Mouse (Mus musculus) MEL (cell line): ENCODE results near the gene Asb8. TPM values are rescaled to one million over a fixed set of nuclear protein-coding genes. Genes with fewer than 3 reads are reported as not detected.

ENCODE experiments used
- DNase-seq: peaks from one replicate; pipeline ENCODE4 v3.0.0; 2011; ENCODE audit warnings: low read depth, low spot score
- H3K27ac ChIP-seq: 2 replicates; pipeline ENCODE4 v1.5.1; 2012; ENCODE audit warnings: low read depth, mild to moderate bottlenecking, control low read depth, low read length, moderate library complexity; ENCODE audit not compliant: control insufficient read depth
- H3K27me3 ChIP-seq, 2 experiments: fragments of 150-350 bp in 1 of 2; sonication (generic) in 1 of 2; 2 replicates each; pipeline ENCODE4 v1.6.1; 2012; ENCODE audit warnings: low read length in 2 of 2, mild to moderate bottlenecking in 2 of 2, improper control_type of control experiment in 1 of 2, moderate library complexity in 1 of 2; ENCODE audit not compliant: insufficient read depth in 2 of 2, control insufficient read depth in 1 of 2
- H3K36me3 ChIP-seq, 2 experiments: 2 replicates each; pipeline ENCODE4 v1.6.1; 2012 to 2014; ENCODE audit warnings: low read length in 2 of 2, improper control_type of control experiment in 1 of 2, inconsistent platforms in 1 of 2, mild to moderate bottlenecking in 1 of 2; ENCODE audit not compliant: insufficient read depth in 2 of 2, control insufficient read depth in 1 of 2
- H3K4me1 ChIP-seq, 2 experiments: fragments of 150-350 bp in 1 of 2; sonication (generic) in 1 of 2; 2 replicates each; pipeline ENCODE4 v1.6.1; 2012; ENCODE audit warnings: low read length in 2 of 2, improper control_type of control experiment in 1 of 2, mild to moderate bottlenecking in 1 of 2; ENCODE audit not compliant: insufficient read depth in 2 of 2, control insufficient read depth in 1 of 2
- H3K4me3 ChIP-seq, 2 experiments: fragments of 150-350 bp in 1 of 2; sonication (generic) in 1 of 2; 2 replicates each; pipeline ENCODE4 v1.5.1; 2012; ENCODE audit warnings: low read depth in 2 of 2, low read length in 2 of 2, mild to moderate bottlenecking in 2 of 2, moderate library complexity in 2 of 2, control low read depth in 1 of 2, improper control_type of control experiment in 1 of 2; ENCODE audit not compliant: control insufficient read depth in 1 of 2, insufficient read depth in 1 of 2
- H3K79me2 ChIP-seq: 2 replicates; pipeline ENCODE4 v1.6.1; 2012; ENCODE audit warnings: mild to moderate bottlenecking, low read length, moderate library complexity; ENCODE audit not compliant: control insufficient read depth, poor library complexity, insufficient read depth
- H3K9ac ChIP-seq: 2 replicates; pipeline ENCODE4 v1.6.1; 2012; ENCODE audit warnings: low read depth, mild to moderate bottlenecking, control low read depth, low read length, moderate library complexity; ENCODE audit not compliant: control insufficient read depth, poor library complexity, severe bottlenecking
- H3K9me3 ChIP-seq: fragments of 150-350 bp; sonication (generic); replicated peaks from 2 replicates; pipeline ENCODE4 v1.6.1; 2012; ENCODE audit warnings: mild to moderate bottlenecking, low read length, improper control_type of control experiment, moderate library complexity; ENCODE audit not compliant: insufficient read depth
- BHLHE40 ChIP-seq: IDR thresholded peaks from 2 replicates; pipeline ENCODE4 v1.6.1; 2012; ENCODE audit warnings: low read depth, mild to moderate bottlenecking, inconsistent platforms, low read length, improper control_type of control experiment, borderline replicate concordance
- CTCF ChIP-seq, 3 experiments: IDR thresholded peaks in 2 of 3; conservative IDR thresholded peaks in 1 of 3; 2 replicates each; pipeline ENCODE4 v1.5.1; 2011 to 2012; ENCODE audit warnings: low read length in 3 of 3, low read depth in 2 of 3, mild to moderate bottlenecking in 2 of 3, improper control_type of control experiment in 1 of 3, inconsistent platforms in 1 of 3, mixed read lengths in 1 of 3, moderate library complexity in 1 of 3; ENCODE audit not compliant: control insufficient read depth in 1 of 3, insufficient read depth in 1 of 3, poor library complexity in 1 of 3, severe bottlenecking in 1 of 3
- EP300 ChIP-seq, 2 experiments: IDR thresholded peaks; 2 replicates each; pipeline ENCODE4 v1.6.1; 2011; ENCODE audit warnings: improper control_type of control experiment in 2 of 2, low read length in 2 of 2, low read depth in 1 of 2, mild to moderate bottlenecking in 1 of 2
- GATA1 ChIP-seq: IDR thresholded peaks from 2 replicates; pipeline ENCODE4 v1.6.1; 2011; ENCODE audit warnings: low read depth, low read length, improper control_type of control experiment
- HCFC1 ChIP-seq: IDR thresholded peaks from 2 replicates; pipeline ENCODE4 v1.6.1; 2012; ENCODE audit warnings: low read depth, mild to moderate bottlenecking, inconsistent platforms, low read length, improper control_type of control experiment, moderate library complexity
- MEF2A ChIP-seq: IDR thresholded peaks from 2 replicates; pipeline ENCODE4 v1.6.1; 2014; ENCODE audit warnings: low read depth, mild to moderate bottlenecking, inconsistent platforms, low read length, improper control_type of control experiment; ENCODE audit not compliant: poor library complexity, insufficient replicate concordance, severe bottlenecking; ENCODE audit errors: extremely low read depth
- MXI1 ChIP-seq: IDR thresholded peaks from 2 replicates; pipeline ENCODE4 v1.6.1; 2011; ENCODE audit warnings: mild to moderate bottlenecking, low read depth, low read length, improper control_type of control experiment
- MYB ChIP-seq: IDR thresholded peaks from 2 replicates; pipeline ENCODE4 v1.6.1; 2011; ENCODE audit warnings: mild to moderate bottlenecking, low read depth, low read length, improper control_type of control experiment
- NELFE ChIP-seq: IDR thresholded peaks from 2 replicates; pipeline ENCODE4 v1.6.1; 2011; ENCODE audit warnings: low read depth, low read length, improper control_type of control experiment
- POLR2AphosphoS5 ChIP-seq: IDR thresholded peaks from 2 replicates; pipeline ENCODE4 v1.6.1; 2012; ENCODE audit warnings: low read depth, borderline replicate concordance, mild to moderate bottlenecking, inconsistent platforms, low read length, moderate library complexity, mixed read lengths
- RAD21 ChIP-seq: IDR thresholded peaks from 2 replicates; pipeline ENCODE4 v1.6.1; 2011; ENCODE audit warnings: mild to moderate bottlenecking, low read depth, low read length, improper control_type of control experiment
- RCOR1 ChIP-seq: IDR thresholded peaks from 2 replicates; pipeline ENCODE4 v1.6.1; 2012; ENCODE audit warnings: low read depth, mild to moderate bottlenecking, inconsistent platforms, low read length, improper control_type of control experiment
- SIN3A ChIP-seq: IDR thresholded peaks from 2 replicates; pipeline ENCODE4 v1.6.1; 2012; ENCODE audit warnings: low read length, improper control_type of control experiment, inconsistent platforms
- USF1 ChIP-seq: IDR thresholded peaks from 2 replicates; pipeline ENCODE4 v1.6.1; 2014; ENCODE audit warnings: low read depth, mild to moderate bottlenecking, inconsistent platforms, low read length, improper control_type of control experiment, moderate library complexity
- ZKSCAN1 ChIP-seq: IDR thresholded peaks from 2 replicates; pipeline ENCODE4 v1.6.1; 2012; ENCODE audit warnings: low read depth, mild to moderate bottlenecking, inconsistent platforms, low read length, improper control_type of control experiment, moderate library complexity
- ZNF384 ChIP-seq: IDR thresholded peaks from 2 replicates; pipeline ENCODE4 v1.6.1; 2012; ENCODE audit warnings: low read depth, mild to moderate bottlenecking, inconsistent platforms, low read length, improper control_type of control experiment
- polyA plus RNA-seq, 2 experiments: library from polyadenylated mRNA; stranded (reverse) in 1 of 2; unstranded in 1 of 2; fragments of >175 nt in 1 of 2; fragments of >200 nt in 1 of 2; gene quantifications; 2 replicates each; pipeline versions ENCODE4 v1.2.1 to v1.2.4; 2012; ENCODE audit warnings: low replicate concordance in 2 of 2, low read depth in 1 of 2; ENCODE audit not compliant: insufficient read length in 2 of 2, insufficient read depth in 1 of 2, missing spikeins in 1 of 2
- total RNA-seq: library from RNA; depleted of rRNA; stranded (reverse); fragments of 300-350 nt; gene quantifications from 2 replicates; pipeline ENCODE4 v1.2.3, GENCODE M21; 2012

The Asb8 gene
- total and polyA plus RNA-seq, 3 experiments: 33.1 to 38.2 TPM; not detected in 1

DNA sequence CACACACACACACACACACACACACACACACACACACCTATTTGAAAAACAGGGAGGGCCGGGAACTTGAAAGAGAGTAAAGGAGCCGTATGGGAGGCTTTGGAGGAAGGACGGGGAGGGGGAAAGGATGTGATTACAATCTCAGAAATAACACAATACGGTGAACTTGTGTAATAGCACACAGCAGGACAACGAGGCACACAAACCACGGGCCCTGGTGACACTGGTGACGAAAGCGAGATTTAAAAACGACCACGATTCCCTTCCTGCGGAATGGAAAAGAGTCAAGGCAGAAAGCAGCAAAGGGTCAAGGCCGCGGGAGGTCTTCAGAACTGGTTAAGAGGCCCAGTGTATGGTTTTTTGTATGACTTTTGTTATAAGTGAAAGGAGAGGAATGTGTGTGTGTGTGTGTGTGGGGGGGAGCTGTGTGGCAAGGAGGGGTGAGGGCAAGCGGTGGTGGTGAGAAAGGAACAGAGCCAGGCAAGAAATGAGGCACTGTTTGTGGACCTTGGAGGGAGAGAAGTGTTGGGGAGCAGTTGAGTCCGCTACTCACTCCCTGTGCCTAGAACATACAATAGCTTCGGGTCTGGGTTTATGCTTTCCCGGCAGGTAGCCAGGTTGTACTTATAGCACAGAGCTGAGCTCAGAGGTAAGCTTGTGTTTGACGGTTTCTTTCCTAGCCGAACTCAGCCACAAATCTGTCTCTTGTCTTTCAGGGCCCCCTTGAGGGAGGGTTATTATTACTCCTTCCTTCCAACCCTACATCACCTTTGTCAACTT lies 4.2 kb downstream of the Asb8 start:
- Histone ChIP-seq H3K79me2 (no peaks in the 10 kb centered on the region), H3K4me1 (no peaks in the 10 kb centered on the region), H3K9ac (no peak overlapping the region), H3K4me3 (no peak overlapping the region), H3K36me3 (peaks cover 0 to 2% of the 10 kb centered on the region in 2 experiments; a peak in 1 of 4 replicates), H3K9me3 (no peaks in the 10 kb centered on the region), H3K27me3 (peaks cover 9 to 34% of the 10 kb centered on the region in 2 experiments), H3K27ac (no peak overlapping the region)
- TF ChIP-seq ZKSCAN1: no peak
- no peak for TF ChIP-seq BHLHE40
- TF ChIP-seq MEF2A: no peak
- no peak for TF ChIP-seq NELFE
- TF ChIP-seq EP300 (IDR thresholded peaks at IDR 0.05; ENCODE audit: low read depth in 1 of 2, low read length in 2 of 2): no peak
- no peak for TF ChIP-seq RCOR1
- no peak for TF ChIP-seq ZNF384
- TF ChIP-seq HCFC1: no peak
- no peak for TF ChIP-seq USF1
- no peak for TF ChIP-seq CTCF (IDR thresholded peaks at IDR 0.05 in 2 of 3, conservative IDR thresholded peaks at IDR 0.05 in 1 of 3; ENCODE audit: control insufficient read depth in 1 of 3, insufficient read depth in 1 of 3, low read depth in 2 of 3, low read length in 3 of 3, poor library complexity in 1 of 3, severe bottlenecking in 1 of 3)
- DNase-seq: no peak

DNA sequence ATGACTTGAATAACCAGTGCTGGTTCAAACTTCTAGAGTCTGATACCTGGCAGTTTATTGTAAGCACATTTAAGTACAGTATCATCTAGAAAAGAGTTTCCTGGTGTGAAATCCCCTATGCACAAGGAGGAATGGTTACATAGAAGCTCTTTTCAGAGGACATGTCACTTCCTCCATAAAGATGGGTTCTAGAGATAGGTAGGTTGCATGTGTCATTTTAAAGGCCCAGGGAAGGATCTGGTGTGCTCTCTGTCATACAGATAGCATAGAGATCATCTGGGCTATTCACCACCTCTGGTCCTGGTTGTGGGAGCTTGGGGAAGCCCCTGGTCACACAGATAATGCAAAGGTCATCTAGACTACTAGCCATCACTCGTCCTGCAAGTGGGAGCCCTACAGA lies 8.2 kb downstream of the Asb8 start:
- no peak overlapping the region for H3K27ac ChIP-seq
- no peak overlapping the region for H3K4me3 ChIP-seq
- TF ChIP-seq RCOR1: no peak
- TF ChIP-seq GATA1: peak; percentile 62
- no peak for TF ChIP-seq USF1
- 0 out of 4 replicates have a peak, but pooled peaks cover 0 to 2% of the 10 kb centered on the region in 2 experiments for H3K4me1 ChIP-seq
- DNase-seq: peak; percentile 34
- H3K79me2 ChIP-seq: no peaks in the 10 kb centered on the region
- H3K9ac ChIP-seq: no peak overlapping the region
- peaks cover 7 to 12% of the 10 kb centered on the region in 2 experiments for H3K27me3 ChIP-seq
- H3K36me3 ChIP-seq: peaks cover 0 to 2% of the 10 kb centered on the region in 2 experiments; a peak in 1 of 4 replicates
- H3K9me3 ChIP-seq: no peaks in the 10 kb centered on the region

DNA sequence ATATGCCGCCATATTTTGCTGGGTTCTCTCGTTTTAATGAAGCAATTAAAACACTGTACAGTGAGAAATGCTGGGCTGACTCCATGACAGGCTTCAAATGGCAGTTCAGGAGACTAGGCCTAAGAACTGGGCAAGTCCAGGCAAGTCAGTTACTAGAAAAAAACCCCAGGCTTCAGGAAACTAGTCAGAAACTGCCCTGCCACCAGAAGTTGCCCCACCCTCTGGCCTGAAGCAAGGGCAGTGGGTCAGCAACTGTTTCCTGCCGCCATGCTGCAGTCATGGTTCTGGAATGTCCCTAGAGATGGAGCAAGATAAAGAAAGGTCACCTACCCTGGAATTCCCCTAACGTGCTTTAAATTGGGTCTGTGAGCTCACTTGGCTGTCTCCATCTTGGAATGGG lies 9.5 kb downstream of the Asb8 start:
- no peak overlapping the region for H3K9ac ChIP-seq
- no peak for DNase-seq

More for the DNA sequence above, 9.5 kb downstream of the Asb8 start:
- Histone ChIP-seq H3K4me3 (no peak overlapping the region), H3K27ac (no peak overlapping the region), H3K79me2 (no peaks in the 10 kb centered on the region), H3K36me3 (peaks cover 0 to 2% of the 10 kb centered on the region in 2 experiments; a peak in 1 of 4 replicates), H3K9me3 (no peaks in the 10 kb centered on the region), H3K27me3 (peaks cover 3 to 10% of the 10 kb centered on the region in 2 experiments), H3K4me1 (0 out of 4 replicates have a peak, but pooled peaks cover 0 to 2% of the 10 kb centered on the region in 2 experiments)
- TF ChIP-seq RAD21 (no peak), SIN3A (no peak), MXI1 (no peak), POLR2AphosphoS5 (no peak), HCFC1 (no peak), CTCF (IDR thresholded peaks at IDR 0.05 in 2 of 3, conservative IDR thresholded peaks at IDR 0.05 in 1 of 3; ENCODE audit: control insufficient read depth in 1 of 3, insufficient read depth in 1 of 3, low read depth in 2 of 3, low read length in 3 of 3, poor library complexity in 1 of 3, severe bottlenecking in 1 of 3) (no peak), MYB (no peak)
